Mouse (Mus musculus): ENCODE measurements around the gene Nfic.

Gene Nfic

DNA sequence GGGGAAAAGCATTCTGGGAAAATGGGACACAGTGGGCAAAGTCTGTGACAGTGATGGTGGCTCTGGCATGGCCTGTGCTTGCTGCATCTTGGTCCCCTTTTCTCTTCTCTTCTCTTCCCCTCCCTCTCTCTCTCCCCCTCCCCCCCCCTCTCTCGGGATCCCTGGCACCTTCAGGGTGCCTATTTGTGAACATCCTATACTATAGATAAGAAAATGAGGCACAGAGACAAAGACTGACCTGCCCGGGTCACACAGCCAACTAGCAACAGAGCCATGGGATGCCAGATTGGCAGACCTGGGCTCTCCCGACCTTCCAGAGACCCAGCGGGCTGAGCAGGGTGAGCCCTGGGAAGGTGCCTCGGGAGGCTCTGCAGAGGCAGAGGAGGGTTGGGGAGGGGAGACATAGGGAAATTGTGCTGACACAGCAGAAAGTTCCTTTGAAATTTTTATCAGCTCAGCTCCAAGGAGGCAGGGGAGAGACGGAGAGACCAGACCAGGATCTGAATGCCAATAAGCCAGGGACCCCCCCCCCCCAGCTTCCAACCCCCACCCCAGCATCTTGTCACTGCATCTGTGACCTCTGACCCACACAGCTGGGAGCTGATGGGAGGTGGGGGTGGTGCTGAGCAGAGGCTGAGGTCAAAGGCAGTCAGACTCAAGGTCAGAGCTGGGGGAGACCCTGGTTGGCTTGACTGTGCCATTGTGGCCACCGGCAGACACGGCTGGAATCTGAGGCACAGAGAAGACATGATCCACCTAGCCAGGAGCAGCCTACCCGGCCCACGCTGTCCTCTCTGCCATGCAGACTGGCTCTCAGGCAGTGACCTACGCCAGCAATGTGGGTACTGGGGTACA, 37.0 kb downstream of the Nfic start:
- DNase-seq (ENCODE audit: low spot score in 2 of 2), result peak; percentile 17 to 34

DNA sequence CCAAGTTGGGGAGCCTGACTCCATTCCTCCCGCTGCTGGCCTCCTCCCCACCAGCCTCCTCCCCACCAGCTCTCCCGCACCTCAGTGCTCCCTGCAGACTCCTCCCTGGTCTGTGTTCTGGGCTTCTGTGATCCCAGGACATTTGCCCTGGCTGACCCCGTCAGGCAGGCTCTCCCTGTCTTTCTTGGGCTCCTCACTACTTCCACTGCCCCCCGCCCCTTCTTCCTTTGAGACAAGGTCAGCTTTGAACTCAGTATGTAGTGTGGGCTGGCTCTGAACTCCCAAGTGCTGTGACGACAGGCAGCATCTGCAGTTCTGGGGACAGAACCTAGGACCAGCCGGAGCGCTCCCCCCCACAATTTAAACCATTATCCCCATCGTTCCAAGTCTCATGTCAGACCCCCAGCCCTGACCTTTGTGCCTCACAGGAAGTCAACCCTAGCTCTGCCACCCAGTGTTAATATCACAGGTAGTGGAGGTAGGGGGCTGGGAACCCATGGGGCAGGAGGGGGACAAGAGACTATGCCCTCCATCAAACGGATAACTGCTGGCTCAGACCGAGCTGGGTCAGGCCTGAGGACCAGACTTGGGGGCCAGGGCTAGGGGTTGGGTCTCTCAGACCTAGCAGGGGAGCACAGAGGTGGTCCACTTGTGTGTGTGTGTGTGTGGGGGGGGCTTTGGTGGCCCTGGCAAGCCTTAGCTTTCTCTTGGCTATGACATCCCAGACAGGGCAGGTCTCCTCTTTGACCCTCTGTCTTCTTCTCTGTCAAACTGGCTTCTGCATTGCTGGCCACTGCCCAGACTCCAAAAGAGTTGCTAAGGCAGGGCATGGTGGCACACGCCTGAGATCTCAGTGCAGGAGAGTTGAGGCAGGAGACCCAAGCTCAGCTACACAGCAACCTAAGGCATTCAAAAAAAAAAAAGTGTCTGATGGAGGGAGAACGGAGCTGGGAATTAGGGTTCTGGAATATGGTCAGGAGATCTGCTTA, 37.9 kb downstream of the Nfic start:
- DNase-seq (ENCODE audit: low spot score in 2 of 2), result peak in 1 of 2 experiments; percentile 28

DNA sequence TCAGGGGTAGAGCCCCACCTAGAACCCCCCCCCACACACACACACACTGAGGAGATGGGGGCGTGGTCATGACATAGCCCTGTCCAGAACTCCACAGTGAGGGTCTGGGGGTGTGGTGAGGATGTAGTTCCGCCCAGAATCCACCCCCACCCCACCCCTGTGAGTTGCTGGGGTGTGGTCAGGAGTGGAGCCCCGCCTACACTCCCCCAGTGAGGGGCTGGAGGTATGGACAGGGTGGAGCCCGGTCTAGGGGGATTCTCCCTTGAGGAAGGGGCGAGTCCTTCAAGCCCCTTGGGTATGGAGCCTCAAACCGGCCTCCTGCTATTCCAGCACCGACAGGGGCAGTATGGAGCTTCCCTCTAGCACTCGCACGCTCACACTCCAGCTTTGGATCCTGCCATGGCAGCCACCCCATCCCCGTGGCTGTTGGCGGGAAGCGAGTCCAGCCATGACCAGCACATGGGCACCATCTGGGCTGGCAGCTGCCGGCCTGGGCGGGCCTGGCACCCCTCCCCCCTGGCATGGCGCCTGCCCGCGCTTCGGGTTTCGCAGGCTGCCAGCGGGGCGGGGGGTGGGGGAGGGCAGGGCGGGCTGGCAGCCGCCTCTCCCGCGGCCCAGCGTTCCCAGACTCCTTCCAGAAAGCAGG, 38.7 kb downstream of the Nfic start:
- peak; percentile 92 to 93 for DNase-seq (ENCODE audit: low spot score in 2 of 2)

DNA sequence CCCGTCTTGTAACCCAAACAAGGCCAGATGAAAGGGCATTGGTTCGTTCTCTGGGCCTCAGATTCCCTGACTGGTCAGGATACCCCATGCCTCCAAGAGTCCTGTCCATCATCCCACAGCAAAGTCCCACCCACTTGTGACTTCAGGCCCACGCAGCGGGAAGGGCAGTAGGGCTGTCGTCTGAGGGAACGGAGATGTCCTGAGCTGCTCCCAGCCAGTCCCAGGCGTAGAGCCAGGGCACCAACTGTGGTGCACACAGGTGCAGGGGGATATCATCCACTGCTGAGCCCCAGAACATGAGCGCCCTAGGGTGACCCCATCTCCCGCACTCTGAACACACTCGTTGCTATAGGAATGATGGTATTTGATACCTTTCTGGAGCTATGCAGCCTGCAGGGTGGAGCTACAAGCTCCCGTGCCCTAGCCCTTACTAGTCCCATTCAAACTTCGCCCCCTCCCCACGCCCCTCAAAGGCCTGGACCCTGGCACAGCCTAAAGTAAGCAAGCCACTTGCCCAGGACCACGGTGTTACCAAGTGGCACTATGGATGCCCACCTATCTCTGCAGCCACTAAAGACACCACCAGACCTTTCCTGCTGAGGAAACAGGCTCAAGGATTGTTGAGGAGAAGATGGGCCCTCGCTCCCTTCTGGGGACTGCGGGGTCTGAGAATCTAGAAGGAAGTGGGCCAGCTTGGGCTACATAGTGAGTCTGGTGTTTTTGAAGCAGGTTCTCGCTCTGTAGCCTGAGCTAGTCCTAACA, 39.7 kb downstream of the Nfic start:
- DNase-seq (ENCODE audit: low spot score in 2 of 2), result no peak

DNA sequence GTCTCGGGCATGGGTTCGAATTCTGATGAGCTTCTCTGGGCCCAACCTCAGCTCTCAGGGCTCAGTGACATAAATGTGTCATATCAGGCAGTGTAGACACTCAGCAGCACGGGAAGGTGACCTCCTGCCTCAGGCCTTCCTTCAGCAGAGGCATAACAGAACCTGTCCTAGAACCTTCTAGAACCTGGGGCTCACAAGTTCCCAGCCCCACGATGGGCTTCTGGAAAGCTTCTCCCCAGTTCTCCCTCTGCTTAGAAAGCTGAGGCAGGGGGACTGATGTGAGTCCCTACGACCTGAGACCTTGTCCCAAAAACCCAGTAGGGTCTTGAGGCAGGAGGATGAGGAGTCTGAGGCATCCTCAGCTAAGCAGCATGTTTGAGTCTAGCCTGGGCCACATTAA, 40.3 kb downstream of the Nfic start:
- no peak for DNase-seq (ENCODE audit: low spot score in 2 of 2)

DNA sequence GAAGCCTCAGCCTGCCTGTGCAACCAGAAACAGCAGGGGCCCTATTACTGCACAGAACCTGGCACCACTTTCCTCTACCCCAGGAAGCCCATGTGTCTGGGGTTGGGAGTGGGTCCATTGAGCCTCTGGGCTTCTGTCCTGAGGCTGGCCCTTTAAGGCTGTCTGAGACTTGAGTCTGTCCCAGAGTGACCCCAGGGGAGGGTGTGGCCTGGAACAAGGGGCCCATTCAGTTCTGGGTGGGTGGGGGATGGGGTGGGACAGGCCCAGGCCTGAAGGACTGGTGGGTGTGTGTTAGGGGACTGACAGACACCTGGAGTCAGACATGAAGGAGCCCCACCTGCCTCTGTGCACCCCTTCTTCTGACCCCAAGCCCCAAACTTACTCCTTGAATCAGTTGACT, 40.8 kb downstream of the Nfic start:
- DNase-seq (ENCODE audit: low spot score in 2 of 2), result peak in 1 of 2 experiments; percentile 71

DNA sequence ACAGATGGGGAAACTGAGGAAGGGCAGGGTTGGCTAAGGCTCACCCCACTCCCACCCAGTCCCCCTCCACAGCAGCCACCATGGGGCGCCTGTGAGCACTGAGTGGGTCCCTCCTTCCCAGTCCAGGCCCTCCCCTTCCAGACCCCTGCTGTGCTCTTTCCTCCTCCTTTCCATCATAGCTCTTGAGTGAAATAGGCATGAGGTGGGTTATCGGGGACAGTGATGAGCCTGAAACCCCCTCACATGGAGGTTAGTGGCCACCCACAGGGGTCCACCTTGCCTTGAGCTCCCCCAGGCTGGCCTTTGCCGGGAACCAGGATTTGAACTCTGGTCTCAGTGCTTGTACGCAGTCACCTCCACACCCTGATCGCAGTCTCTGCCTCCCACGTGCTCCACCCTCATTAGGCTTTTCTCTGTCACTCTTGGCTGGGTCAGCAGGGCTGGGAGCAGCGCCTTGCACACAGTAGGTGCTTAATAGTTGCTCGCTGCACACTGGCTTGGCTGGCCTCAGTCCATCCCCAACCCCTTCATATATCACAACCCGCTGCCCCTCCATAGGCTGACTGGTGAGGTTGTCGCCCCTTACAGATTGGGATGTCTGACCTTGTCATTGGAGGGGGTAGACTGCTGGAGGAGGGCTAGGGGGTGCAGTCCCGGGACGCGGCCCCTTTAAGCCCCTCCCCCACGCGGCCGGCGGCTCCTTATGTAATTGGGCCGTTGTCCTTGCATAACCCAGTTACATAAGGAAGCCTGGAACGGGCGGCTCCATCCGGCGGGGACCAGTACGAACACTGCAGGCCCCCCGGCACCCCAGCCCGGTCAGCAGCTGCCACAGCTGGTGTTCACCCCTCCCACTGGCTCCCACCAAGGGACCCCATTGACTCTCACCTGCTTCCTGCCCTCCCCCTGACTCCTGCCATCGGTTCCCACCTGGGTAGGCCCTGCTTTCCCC, 41.8 kb downstream of the Nfic start:
- DNase-seq (ENCODE audit: low spot score in 2 of 2), result peak; percentile 86 to 88

DNA sequence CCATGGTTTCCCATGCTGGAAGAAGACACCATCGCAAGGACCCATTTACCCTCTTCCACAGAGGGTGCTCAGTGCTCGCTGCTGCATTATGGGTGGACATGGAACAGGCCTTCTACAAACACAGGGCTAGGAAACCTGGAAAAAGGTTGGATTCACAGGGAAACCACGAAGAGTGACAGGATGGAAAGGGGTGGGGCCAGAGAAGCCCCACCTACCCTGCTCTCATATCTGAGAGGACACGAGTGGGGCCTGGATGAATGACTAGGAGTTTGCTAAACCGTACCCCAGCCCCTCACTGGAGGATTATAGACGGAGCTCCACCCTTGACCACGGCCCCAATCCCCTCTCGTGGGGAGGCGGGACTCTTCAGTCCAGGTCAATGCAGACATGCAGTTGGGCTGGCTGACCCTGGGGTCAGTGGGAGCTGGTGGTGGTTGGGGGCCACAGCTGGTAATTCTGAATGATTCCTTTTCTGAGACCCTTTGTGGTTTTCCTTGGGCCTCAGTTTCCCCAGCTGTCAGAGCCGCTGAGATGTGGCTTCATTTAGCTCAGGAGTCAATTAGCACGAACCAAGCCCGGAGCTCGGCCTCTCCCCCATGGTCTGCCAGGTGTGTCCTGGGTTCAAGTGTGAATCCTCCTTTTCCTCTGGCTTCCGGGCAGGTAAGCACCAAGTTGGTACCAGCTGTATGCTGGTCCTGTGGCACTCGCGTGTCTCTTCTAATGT, 42.7 kb downstream of the Nfic start:
- DNase-seq (ENCODE audit: low spot score in 2 of 2), result no peak

DNA sequence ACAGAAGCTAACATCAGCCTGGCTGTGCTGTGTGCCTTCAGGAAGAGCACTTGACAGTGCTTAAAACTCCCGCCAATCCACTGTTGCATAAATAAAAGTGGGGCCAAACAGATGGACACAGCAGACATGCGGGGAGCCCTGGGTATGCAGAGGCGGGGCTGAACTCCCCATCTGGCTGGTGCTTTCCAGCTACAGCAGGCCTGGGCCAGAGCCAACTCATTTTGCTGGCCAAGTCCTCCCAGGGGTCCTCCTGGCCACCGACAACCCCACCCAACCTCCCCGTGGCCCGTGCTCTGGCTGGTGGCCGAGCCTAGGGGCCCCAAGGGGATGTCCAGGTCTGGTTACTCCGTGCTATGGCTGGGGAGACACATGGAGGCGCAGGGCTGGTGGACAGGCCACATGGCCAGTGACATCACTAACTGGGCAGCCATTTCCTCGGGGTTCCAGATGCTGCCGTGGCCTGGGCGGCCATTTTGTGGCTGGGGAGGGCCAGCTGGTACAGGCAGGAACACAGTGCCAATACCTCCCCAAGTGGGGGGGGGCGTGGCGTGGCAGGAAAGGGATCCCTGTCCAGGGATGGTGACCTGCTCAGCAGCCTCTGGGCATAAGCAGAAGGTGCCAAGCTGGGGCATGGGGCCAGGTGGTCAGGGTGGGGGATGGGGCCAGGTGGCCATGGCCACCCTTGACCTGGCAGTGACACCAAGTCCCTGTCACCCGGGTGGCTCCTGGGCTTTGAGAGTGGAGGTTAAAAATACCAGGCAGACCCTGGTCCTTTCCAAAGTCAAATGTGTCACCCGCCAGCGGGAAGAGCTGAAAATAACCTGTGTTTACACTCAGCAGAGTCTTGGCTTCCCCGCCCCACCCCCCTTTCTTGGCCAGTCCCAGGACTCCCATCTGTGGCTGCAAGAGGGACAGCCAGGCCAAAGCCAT, 43.7 kb downstream of the Nfic start:
- DNase-seq (ENCODE audit: low spot score in 2 of 2), result peak; percentile 77 to 81

DNA sequence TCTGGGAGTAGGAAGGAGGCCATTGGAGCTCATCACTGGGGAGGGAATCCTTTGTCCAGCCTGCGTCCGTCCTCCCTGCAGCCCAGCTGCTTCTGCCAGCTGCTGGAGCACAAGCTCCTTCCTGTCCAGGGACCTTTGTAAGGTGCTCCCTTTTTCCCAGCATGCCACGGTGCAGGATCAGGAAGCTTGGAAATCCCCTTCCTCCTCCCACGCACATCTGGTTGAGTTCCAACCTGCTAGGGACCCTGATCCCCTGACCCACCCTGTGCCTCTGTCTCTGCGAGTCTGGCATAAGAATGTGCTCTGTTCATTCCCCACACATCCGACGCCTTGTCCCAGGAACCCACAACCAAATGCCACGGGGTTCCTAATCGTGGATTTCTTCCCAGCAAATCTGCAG, 44.5 kb downstream of the Nfic start:
- DNase-seq (ENCODE audit: low spot score in 2 of 2), result no peak

DNA sequence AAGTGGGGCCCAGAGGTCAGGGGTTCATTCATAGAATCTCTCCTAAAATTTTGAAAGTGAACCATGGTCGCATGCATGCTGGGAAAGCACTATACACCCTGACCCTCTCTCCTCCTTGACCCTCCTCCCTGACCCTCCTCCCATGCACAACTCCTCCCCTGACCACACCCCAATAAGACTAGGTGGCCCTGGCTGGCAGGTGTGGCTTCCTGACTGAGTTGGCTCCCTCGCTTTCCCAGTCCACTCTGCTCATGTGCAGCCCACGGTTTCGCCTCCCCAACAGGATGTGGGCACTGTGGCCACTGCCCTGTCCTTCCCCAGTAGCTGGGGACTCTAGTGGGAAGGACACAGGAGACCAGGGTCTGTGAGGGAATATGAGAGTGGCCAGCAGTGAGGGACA, 45.1 kb downstream of the Nfic start:
- no peak for DNase-seq (ENCODE audit: low spot score in 2 of 2)

DNA sequence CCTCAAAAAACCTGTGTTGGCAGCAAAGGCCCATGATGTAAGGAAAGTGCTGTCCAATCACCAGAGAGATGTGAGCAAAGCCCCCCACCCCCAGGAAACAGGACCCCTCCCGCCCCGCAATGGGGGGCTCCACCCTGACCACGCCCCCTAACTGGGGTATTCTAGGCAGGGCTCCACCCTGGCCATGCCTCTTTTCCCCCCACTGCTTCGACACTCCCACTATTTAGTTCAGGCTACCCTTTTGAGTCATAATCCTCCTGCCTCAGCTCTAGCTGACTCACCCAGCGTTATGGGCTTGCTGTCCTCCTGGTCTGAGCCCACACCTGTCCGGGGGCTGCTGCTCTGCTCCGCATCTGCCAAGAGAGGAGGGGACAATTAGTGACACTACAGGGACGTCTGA, 46.1 kb downstream of the Nfic start:
- no peak for DNase-seq (ENCODE audit: low spot score in 2 of 2)

DNA sequence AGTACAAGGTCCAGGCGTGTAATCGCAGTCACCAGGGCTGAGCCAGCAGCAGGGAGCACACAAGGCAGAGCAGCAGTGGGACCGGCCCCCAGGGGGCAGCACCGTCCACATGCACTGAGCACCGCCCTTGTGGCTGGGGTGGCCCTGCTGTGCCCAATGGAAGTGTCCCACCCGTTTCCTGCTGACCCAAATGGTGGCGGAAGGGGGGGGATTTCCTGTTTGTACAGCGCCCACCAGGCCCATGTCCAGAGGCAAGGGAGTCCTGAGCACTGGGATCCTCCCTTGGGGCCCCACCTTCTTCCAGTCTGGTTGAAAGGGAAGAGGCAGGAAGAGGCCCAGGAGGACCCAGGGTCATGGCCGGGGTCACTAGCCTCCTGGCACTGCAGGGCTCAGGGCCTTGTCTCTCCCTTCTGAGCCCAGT, 46.6 kb downstream of the Nfic start:
- DNase-seq (ENCODE audit: low spot score in 2 of 2), result peak in 1 of 2 experiments; percentile 81

DNA sequence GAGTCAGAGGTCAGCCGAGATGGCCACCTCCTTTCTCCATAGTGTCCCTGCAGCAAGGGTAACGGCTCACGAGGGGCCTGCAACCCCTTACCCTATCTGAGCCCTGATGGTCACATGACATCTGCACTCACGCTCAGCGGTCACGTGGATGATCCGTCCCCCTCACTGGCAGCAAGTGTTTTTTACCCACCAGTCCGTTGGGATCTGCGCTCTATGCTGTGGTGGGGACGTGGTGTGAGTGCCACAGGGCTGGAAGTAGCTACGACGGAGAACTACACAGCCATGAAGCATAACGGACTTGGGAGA, 47.1 kb downstream of the Nfic start:
- no peak for DNase-seq (ENCODE audit: low spot score in 2 of 2)

DNA sequence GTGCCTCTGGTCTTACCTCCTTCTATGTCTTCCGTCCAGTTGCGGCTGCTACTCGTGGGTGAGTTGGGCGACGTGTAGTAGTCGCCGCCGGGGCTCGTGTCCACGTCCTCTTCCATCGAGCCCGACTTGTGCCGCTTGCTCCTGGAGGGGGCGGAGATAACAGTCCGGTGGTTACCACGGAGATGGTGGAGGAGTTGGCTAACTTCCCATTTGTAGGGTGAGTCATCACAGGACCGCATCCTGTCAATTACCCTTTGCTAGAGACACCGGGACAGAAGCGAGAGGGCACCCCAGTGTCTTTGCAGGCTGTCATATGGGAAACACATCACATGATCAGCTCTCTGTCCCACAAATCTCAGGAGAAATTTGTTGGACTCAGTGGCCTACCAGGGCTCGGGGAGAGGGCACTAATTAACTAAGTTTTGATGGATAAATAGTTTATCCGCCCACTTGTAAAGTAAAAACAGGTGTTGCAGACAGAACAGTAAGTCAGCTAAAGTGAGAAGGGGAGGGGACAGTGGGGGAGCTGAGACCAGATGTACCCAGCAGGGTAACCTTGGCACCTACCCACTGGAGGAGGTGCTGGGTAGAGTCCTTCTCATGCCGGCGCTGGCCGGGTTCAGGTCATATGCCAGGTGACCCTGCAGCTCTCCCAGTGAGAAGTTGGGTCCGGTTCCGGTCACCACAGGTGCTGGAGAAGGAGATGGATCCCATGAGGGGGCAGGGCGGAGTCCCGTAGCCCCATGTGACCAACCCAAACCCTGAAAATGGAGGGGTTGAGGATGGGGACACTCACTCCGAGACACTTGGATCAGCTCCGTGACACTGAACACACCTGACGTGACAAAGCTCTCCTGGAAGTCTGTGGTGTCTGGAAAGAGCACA, 47.7 kb downstream of the Nfic start:
- peak; percentile 74 to 85 for DNase-seq (ENCODE audit: low spot score in 2 of 2)

DNA sequence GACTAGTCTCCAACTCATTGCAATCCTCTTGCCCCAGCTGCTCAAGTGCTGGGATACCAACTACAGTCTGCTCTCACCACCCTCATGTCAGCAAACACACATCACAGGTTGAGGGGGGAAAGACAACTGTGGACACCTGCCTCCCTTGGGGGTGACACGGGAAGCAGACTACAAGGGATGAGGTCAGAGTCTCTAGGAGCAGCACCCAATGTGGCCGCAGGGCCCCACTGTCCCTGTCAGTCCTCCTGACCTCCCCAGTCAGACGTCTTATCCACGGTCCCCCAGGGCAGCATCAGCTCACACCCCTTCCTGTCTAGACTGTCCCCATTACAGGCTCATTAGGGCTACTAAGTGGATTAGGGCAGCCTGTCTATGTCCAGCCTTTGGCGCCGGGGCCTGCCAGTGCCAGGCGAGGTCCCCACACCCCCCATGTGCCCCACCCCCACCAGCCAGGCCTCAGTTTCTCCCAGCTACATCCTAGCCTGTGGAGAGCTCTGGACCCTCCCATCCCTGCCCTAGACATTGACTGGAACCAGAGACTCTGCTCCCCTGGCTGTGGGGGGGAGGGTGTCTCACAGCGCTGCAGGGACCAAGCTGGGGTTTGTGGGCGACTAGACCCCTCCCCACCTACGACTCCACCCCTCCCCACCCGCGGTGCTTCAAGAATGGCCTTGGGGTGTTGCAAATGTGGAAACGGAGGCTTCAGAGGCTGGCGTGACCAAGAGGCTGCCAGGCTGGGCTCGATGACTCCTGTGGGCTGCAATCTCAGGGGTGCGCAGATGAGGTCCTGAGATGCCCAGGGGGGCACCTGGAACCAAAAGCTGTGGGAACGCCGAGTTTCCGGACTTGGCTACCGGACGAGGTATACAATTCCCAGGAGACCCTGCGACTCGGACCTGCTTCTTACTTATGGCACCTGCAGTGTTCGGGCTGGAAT, 48.7 kb downstream of the Nfic start:
- no peak for DNase-seq (ENCODE audit: low spot score in 2 of 2)
